Mouse (Mus musculus) kidney, embryonic 14.5 days (tissue): ENCODE data around the gene Bcl6b. TPM values are rescaled to one million over a fixed set of nuclear protein-coding genes. Genes with fewer than 3 reads are reported as not detected.

Experiments
- ATAC-seq: fragments of 200-750 bp; cut with Nextera tagmentation; 2 replicates; pipeline ENCODE4 v1.8.0; 2017; ENCODE audit warnings: moderate number of reproducible peaks, mild to moderate bottlenecking, moderate TSS enrichment, moderate library complexity; ENCODE audit not compliant: low FRiP score, low TSS enrichment
- H3K27ac ChIP-seq: fragments of 300-500 bp; sonication (generic); 2 replicates; pipeline ENCODE4 v1.5.1; 2014; ENCODE audit warnings: low read depth, mild to moderate bottlenecking, low read length, moderate library complexity, mixed read lengths
- H3K27me3 ChIP-seq: fragments of 300-500 bp; sonication (generic); 2 replicates; pipeline ENCODE4 v1.6.1; 2014; ENCODE audit warnings: mild to moderate bottlenecking, low read length; ENCODE audit not compliant: control insufficient read depth, insufficient read depth
- H3K36me3 ChIP-seq: fragments of 300-500 bp; sonication (generic); 2 replicates; pipeline ENCODE4 v1.6.1; 2014; ENCODE audit warnings: low read length, mixed read lengths; ENCODE audit not compliant: control insufficient read depth, insufficient read depth
- H3K4me1 ChIP-seq: fragments of 300-500 bp; sonication (generic); 2 replicates; pipeline ENCODE4 v1.6.1; 2014; ENCODE audit warnings: low read length, mixed read lengths; ENCODE audit not compliant: control insufficient read depth, insufficient read depth
- H3K4me2 ChIP-seq: fragments of 300-500 bp; sonication (generic); replicated peaks from 2 replicates; pipeline ENCODE4 v1.6.1; 2014; ENCODE audit warnings: low read depth, mild to moderate bottlenecking, low read length
- H3K4me3 ChIP-seq: fragments of 300-500 bp; sonication (generic); 2 replicates; pipeline ENCODE4 v1.5.1; 2014; ENCODE audit warnings: mild to moderate bottlenecking, low read length
- H3K9ac ChIP-seq: fragments of 300-500 bp; sonication (generic); 2 replicates; pipeline ENCODE4 v1.6.1; 2014; ENCODE audit warnings: low read depth, mild to moderate bottlenecking, low read length, moderate library complexity
- H3K9me3 ChIP-seq: fragments of 300-500 bp; sonication (generic); 2 replicates; pipeline ENCODE4 v1.6.1; 2016; ENCODE audit warnings: low read length; ENCODE audit not compliant: control insufficient read depth
- WGBS: fragments of 180-500 bp; shearing (Covaris S2); extraction: QIAGEN DNeasy Blood & Tissue Kit; methylation state at CpG from one replicate; pipeline ENCODE4 v1.1.7; 2014; 5-methylcytosine and 5-hydroxymethylcytosine counted together
- polyA plus RNA-seq: library from polyadenylated mRNA; unstranded; fragments of >200 nt; fragmentation: Nextera tagmentation; extraction: Ambion mirVana; gene quantifications from 2 replicates; pipeline ENCODE4 v1.2.1, GENCODE M21; 2014

Gene Bcl6b
- polyA plus RNA-seq, 1 experiment from 2014 or later = 20.0 TPM

DNA sequence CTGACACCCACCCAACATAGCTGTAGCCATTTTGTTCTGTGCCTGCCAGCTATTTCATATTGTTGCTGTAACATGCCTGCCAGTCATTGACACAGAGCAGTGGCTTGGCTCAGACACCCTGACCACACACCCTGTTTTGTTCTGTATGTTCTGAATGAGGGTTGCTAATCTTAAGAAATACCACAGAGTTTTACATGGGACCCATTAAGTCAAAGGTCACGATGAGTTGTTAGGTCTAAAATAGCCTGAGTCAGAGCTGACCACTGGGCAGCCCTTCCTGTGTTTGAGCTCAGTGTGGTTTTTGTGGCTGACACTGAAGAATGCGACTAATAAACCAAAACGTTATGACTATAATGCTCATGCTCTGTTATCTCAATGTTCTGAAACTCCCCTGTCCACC is 31.3 kb downstream of the Bcl6b start:
- no peak overlapping the region for H3K9ac ChIP-seq
- H3K27me3 ChIP-seq = no peaks in the 10 kb centered on the region
- no peak for ATAC-seq
- no peak overlapping the region for H3K27ac ChIP-seq
- no peaks in the 10 kb centered on the region for H3K36me3 ChIP-seq
- 90% methylated on average over 3 of the region's 3 CpGs for WGBS
- no peak overlapping the region for H3K4me2 ChIP-seq
- H3K4me1 ChIP-seq = peaks cover 14% of the 10 kb centered on the region
- H3K9me3 ChIP-seq = no peaks in the 10 kb centered on the region
- H3K4me3 ChIP-seq = no peak overlapping the region

DNA sequence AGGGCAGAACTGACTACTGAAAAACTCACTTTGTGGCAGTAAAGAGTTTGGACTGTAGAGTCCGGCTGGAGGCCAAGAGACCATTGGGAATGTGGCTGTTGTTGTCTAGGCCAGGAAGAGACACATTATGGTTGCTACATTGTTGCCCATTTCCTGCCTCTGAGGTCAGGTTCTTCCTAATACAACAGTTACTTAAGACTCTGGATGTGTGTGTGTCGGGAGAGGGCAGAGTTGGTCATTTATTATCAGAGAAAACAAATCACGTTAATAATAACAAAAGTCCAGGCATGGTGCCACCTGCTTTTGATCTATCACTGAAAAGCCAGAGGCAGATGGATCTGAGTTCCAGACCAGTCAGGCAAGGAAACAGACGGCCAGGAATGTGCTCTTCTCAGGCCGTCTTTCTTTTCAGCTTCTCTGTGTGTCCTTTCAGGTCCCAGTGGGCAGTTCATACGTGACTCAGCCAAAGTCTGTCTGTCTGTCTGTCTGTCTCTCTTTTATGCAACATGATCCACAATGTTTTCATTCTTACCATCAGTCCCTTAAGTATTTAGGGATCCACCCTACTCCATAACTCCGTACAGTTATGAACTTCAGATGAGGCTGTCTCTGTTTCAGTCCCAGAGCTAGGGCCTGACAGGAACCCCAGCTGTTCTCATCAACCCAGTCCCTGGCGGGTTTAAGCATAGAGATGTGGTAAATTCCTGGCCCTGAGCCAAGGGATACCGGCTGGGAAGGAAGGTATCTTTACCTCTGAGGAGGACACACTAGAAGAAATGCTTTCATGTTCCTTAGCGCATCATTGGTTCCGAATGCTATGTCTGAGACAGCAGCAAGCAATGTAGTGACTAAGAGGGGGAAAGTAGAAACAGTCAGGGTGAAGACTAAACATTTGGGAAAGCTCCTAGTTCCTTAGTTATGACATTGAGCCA is 36.0 kb downstream of the Bcl6b start:
- no peaks in the 10 kb centered on the region for H3K36me3 ChIP-seq
- H3K27ac ChIP-seq = no peak overlapping the region
- H3K9me3 ChIP-seq = no peaks in the 10 kb centered on the region
- H3K4me1 ChIP-seq = 0 out of 2 replicates have a peak, but pooled peaks cover 5% of the 10 kb centered on the region
- no peaks in the 10 kb centered on the region for H3K27me3 ChIP-seq
- H3K4me2 ChIP-seq = no peak overlapping the region
- WGBS = 32% methylated on average over 11 of the region's 11 CpGs
- no peak overlapping the region for H3K4me3 ChIP-seq
- H3K9ac ChIP-seq = no peak overlapping the region
- ATAC-seq = no peak

DNA sequence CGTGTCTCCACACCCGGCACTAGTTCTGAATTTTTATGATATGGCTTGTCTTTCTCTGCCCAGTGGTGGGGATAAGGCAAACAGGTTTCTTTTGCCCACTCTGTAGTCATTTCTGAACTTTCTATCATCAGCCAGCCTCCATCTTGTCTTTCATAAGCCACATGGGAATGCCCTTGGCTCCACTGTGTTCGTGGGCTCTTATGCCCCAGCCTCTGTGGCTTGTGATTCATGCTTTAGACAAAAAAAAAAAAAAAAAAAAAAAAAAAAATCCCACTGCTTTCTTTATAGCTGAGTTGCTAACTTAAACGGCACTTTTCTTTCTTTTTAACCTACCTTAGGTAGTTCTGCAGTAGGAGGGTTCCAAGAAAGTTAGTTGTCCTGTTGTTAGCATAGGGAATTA is 37.4 kb downstream of the Bcl6b start:
- Histone ChIP-seq H3K9me3 (no peaks in the 10 kb centered on the region), H3K9ac (no peak overlapping the region), H3K27me3 (no peaks in the 10 kb centered on the region), H3K4me1 (0 out of 2 replicates have a peak, but pooled peaks cover 5% of the 10 kb centered on the region), H3K4me2 (no peak overlapping the region), H3K4me3 (no peak overlapping the region), H3K27ac (no peak overlapping the region), H3K36me3 (no peaks in the 10 kb centered on the region)
- ATAC-seq = no peak
- WGBS = 79% methylated on average over 4 of the region's 4 CpGs

DNA sequence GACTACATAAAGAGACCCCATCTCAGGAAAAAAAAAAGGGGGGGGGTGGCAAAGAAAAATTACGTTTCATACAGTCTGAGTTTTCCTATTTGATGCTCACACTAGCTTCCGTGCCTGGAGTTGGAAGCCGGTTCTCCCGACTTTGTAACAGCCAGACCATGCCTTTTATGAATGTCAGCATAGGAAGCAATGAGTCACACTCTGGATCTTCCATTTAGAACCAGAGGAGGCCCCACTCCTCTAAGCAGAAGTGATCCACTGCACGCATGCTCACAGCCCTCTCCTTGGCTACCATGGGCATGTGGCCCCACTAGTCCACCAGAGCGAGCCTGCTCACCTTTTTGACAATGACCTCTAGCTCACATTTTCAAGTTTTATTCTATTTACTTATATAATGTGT is 38.4 kb downstream of the Bcl6b start:
- ATAC-seq = no peak
- Histone ChIP-seq H3K9me3 (no peaks in the 10 kb centered on the region), H3K4me3 (no peak overlapping the region), H3K9ac (no peak overlapping the region), H3K27ac (no peak overlapping the region), H3K36me3 (no peaks in the 10 kb centered on the region), H3K27me3 (no peaks in the 10 kb centered on the region), H3K4me2 (no peak overlapping the region), H3K4me1 (0 out of 2 replicates have a peak, but pooled peaks cover 5% of the 10 kb centered on the region)
- 83% methylated on average over 6 of the region's 6 CpGs for WGBS

GRCm38 (mm10) chr11:70189319-70190134 is 40.1 kb downstream of the Bcl6b start:
- no peak overlapping the region for H3K27ac ChIP-seq
- no peak overlapping the region for H3K4me3 ChIP-seq
- H3K4me1 ChIP-seq = 0 out of 2 replicates have a peak, but pooled peaks cover 5% of the 10 kb centered on the region
- 79% methylated on average over 28 of the region's 28 CpGs for WGBS
- H3K27me3 ChIP-seq = no peaks in the 10 kb centered on the region
- H3K9ac ChIP-seq = no peak overlapping the region
- no peak overlapping the region for H3K4me2 ChIP-seq
- ATAC-seq = no peak
- no peaks in the 10 kb centered on the region for H3K36me3 ChIP-seq
- no peaks in the 10 kb centered on the region for H3K9me3 ChIP-seq

DNA sequence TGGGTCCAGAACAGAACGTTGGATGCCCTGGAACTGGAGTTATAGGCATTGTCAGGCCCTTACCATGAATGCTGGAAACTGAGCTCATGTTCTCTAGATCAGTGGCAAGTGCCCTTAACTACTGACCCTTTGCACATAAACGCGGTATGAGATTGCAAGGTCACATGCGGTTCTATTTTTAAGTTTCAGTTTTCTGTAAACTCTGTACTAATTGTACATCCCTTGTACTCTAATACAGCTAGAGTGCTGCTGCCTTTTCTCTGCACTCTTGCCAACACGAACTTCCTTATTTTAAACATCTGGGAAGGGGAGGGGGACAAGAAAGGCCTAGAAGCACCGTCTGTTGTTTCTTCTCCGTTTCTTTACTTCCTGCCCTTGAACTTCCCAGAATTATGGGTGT is 44.5 kb downstream of the Bcl6b start:
- Histone ChIP-seq H3K4me2 (no peak overlapping the region), H3K27ac (no peak overlapping the region), H3K9ac (no peak overlapping the region), H3K36me3 (no peaks in the 10 kb centered on the region), H3K27me3 (no peaks in the 10 kb centered on the region; the same call in 1 of the 2 replicates), H3K4me3 (no peak overlapping the region), H3K9me3 (no peaks in the 10 kb centered on the region), H3K4me1 (no peaks in the 10 kb centered on the region)
- 40% methylated on average over 7 of the region's 7 CpGs for WGBS
- no peak for ATAC-seq

DNA sequence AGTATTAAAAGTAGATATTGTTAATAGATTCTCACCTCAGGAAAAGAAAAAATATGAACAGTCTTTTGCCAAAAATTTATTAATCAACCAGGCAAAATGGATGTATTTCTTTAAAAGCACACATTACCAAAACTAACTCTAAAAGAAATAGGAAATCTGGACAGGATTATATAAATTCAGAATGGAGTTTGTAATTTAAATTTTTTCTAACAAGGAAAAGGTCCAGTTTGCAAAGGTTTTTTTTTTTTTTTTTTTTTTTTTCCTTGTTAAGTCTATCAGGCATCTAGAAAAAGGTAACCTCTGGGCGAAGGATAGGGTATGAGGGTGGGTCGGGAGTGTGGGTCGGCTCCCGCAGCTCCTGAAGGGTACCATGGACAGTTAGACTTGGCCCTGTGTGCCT is 49.1 kb downstream of the Bcl6b start:
- Histone ChIP-seq H3K27me3 (no peaks in the 10 kb centered on the region; the same call in 1 of the 2 replicates), H3K9ac (no peak overlapping the region), H3K4me1 (no peaks in the 10 kb centered on the region), H3K36me3 (no peaks in the 10 kb centered on the region), H3K27ac (no peak overlapping the region), H3K4me2 (no peak overlapping the region), H3K4me3 (no peak overlapping the region), H3K9me3 (0 out of 2 replicates have a peak, but pooled peaks cover 2% of the 10 kb centered on the region)
- no peak for ATAC-seq
- 98% methylated on average over 4 of the region's 4 CpGs for WGBS

- Histone ChIP-seq H3K27ac (no peak overlapping the region), H3K4me1 (no peaks in the 10 kb centered on the region), H3K27me3 (no peaks in the 10 kb centered on the region; the same call in 1 of the 2 replicates), H3K36me3 (no peaks in the 10 kb centered on the region), H3K4me2 (no peak overlapping the region), H3K4me3 (no peak overlapping the region), H3K9ac (no peak overlapping the region), H3K9me3 (0 out of 2 replicates have a peak, but pooled peaks cover 2% of the 10 kb centered on the region)
- ATAC-seq = no peak
- 41% methylated on average over 14 of the region's 14 CpGs for WGBS
Measured at GRCm38 (mm10) chr11:70179401-70179800, 50.2 kb downstream of the Bcl6b start.
